Mouse (Mus musculus): Measurements from ENCODE around the gene A730061H03Rik. TPM values are rescaled to one million over a fixed set of nuclear protein-coding genes. Genes with fewer than 3 reads are reported as not detected.
A peak's percentile ranks its signal among the peaks of the same experiment; 100 is the strongest.

A730061H03Rik gene
- not detected in 2 replicates for polyA plus RNA-seq (2011; ENCODE audit: insufficient read depth, insufficient read length, low replicate concordance, missing spikeins)

GRCm38 (mm10) chr14:55560202-55561073 lies at the start of gene A730061H03Rik:
Gene A730061H03Rik (minus strand): TSS chr14:55560406.
- Histone ChIP-seq H3K4me1 (ENCODE audit: control insufficient read depth, insufficient read depth, low read length) (peaks cover 4% of the 10 kb centered on the region; the same call in 1 of the 2 replicates), H3K4me3 (replicated peaks; ENCODE audit: control insufficient read depth, low read depth, low read length) (peak within 1 kb of the TSS; percentile 67), H3K27ac (ENCODE audit: control insufficient read depth, insufficient read depth, low read depth, low read length, poor library complexity) (peak within 1 kb of the TSS; percentile 83)
- TF ChIP-seq POLR2A (IDR thresholded peaks at IDR 0.05; ENCODE audit: borderline replicate concordance, control insufficient read depth, low read depth, low read length) (peak; percentile 26; the same call in 1 of the 2 replicates), CTCF (IDR thresholded peaks at IDR 0.05; ENCODE audit: control insufficient read depth, insufficient read depth, low read length) (no peak)
- WGBS, result under 1% methylated on average over 51 of the region's 51 CpGs

GRCm38 (mm10) chr14:55608339-55608738 lies 48.1 kb upstream of the A730061H03Rik start:
- peaks cover 5% of the 10 kb centered on the region; the same call in 1 of the 2 replicates for H3K4me1 ChIP-seq (ENCODE audit: control insufficient read depth, insufficient read depth, low read length)
- TF ChIP-seq POLR2A (IDR thresholded peaks at IDR 0.05; ENCODE audit: borderline replicate concordance, control insufficient read depth, low read depth, low read length), result no peak
- WGBS, result 94% methylated on average over 6 of the region's 6 CpGs
- H3K27ac ChIP-seq (ENCODE audit: control insufficient read depth, insufficient read depth, low read depth, low read length, poor library complexity), result no peak overlapping the region
- H3K4me3 ChIP-seq (replicated peaks; ENCODE audit: control insufficient read depth, low read depth, low read length), result no peak overlapping the region

- TF ChIP-seq CTCF (IDR thresholded peaks at IDR 0.05; ENCODE audit: control insufficient read depth, insufficient read depth, low read length), result no peak
- TF ChIP-seq POLR2A (IDR thresholded peaks at IDR 0.05; ENCODE audit: borderline replicate concordance, control insufficient read depth, low read depth, low read length), result no peak
- peaks cover 7% of the 10 kb centered on the region; the same call in 1 of the 2 replicates for H3K4me1 ChIP-seq (ENCODE audit: control insufficient read depth, insufficient read depth, low read length)
- no peak overlapping the region for H3K27ac ChIP-seq (ENCODE audit: control insufficient read depth, insufficient read depth, low read depth, low read length, poor library complexity)
- H3K4me3 ChIP-seq (replicated peaks; ENCODE audit: control insufficient read depth, low read depth, low read length), result peak overlapping the region; percentile 46
- 75% methylated on average over 16 of the region's 16 CpGs for WGBS
Observed at GRCm38 (mm10) chr14:55605743-55606459, 45.7 kb upstream of the A730061H03Rik start.

- H3K4me1 ChIP-seq (ENCODE audit: control insufficient read depth, insufficient read depth, low read length), result peaks cover 7% of the 10 kb centered on the region; the same call in 1 of the 2 replicates
- peak overlapping the region; percentile 95 for H3K27ac ChIP-seq (ENCODE audit: control insufficient read depth, insufficient read depth, low read depth, low read length, poor library complexity)
- TF ChIP-seq POLR2A (IDR thresholded peaks at IDR 0.05; ENCODE audit: borderline replicate concordance, control insufficient read depth, low read depth, low read length) (no peak), CTCF (IDR thresholded peaks at IDR 0.05; ENCODE audit: control insufficient read depth, insufficient read depth, low read length) (no peak)
- WGBS, result 45% methylated on average over 11 of the region's 11 CpGs
- H3K4me3 ChIP-seq (replicated peaks; ENCODE audit: control insufficient read depth, low read depth, low read length), result peak overlapping the region; percentile 77
Observed at GRCm38 (mm10) chr14:55604823-55605222, 44.6 kb upstream of the A730061H03Rik start.

- TF ChIP-seq POLR2A (IDR thresholded peaks at IDR 0.05; ENCODE audit: borderline replicate concordance, control insufficient read depth, low read depth, low read length) (peak; percentile 47), CTCF (IDR thresholded peaks at IDR 0.05; ENCODE audit: control insufficient read depth, insufficient read depth, low read length) (peak; percentile 98)
- Histone ChIP-seq H3K4me1 (ENCODE audit: control insufficient read depth, insufficient read depth, low read length) (peaks cover 7% of the 10 kb centered on the region; the same call in 1 of the 2 replicates), H3K4me3 (replicated peaks; ENCODE audit: control insufficient read depth, low read depth, low read length) (peak overlapping the region; percentile 77), H3K27ac (ENCODE audit: control insufficient read depth, insufficient read depth, low read depth, low read length, poor library complexity) (peak overlapping the region; percentile 95)
- under 1% methylated on average over 19 of the region's 19 CpGs for WGBS
Observed at GRCm38 (mm10) chr14:55603633-55604576, 43.7 kb upstream of the A730061H03Rik start.

GRCm38 (mm10) chr14:55603271-55603632 lies 43.0 kb upstream of the A730061H03Rik start, which contains the start of gene Irf9:
Gene Irf9 (plus strand): TSS chr14:55603571.
- 38% methylated on average over 7 of the region's 7 CpGs for WGBS
- Histone ChIP-seq H3K27ac (ENCODE audit: control insufficient read depth, insufficient read depth, low read depth, low read length, poor library complexity) (peak within 1 kb of the TSS; percentile 95), H3K4me3 (replicated peaks; ENCODE audit: control insufficient read depth, low read depth, low read length) (peak within 1 kb of the TSS; percentile 77), H3K4me1 (ENCODE audit: control insufficient read depth, insufficient read depth, low read length) (peaks cover 7% of the 10 kb centered on the region; the same call in 1 of the 2 replicates)
- TF ChIP-seq CTCF (IDR thresholded peaks at IDR 0.05; ENCODE audit: control insufficient read depth, insufficient read depth, low read length), result no peak
- TF ChIP-seq POLR2A (IDR thresholded peaks at IDR 0.05; ENCODE audit: borderline replicate concordance, control insufficient read depth, low read depth, low read length), result no peak
